Mouse (Mus musculus) bone marrow macrophage, adult 2 months (primary cell): ENCODE results near the gene Trmt1.

Source experiments
- CTCF ChIP-seq: IDR thresholded peaks from 2 replicates; pipeline ENCODE4 v1.5.1; 2012; ENCODE audit warnings: low read depth, mild to moderate bottlenecking, low read length, moderate library complexity
- POLR2A ChIP-seq: IDR thresholded peaks from 2 replicates; pipeline ENCODE4 v1.6.1; 2012; ENCODE audit warnings: mild to moderate bottlenecking, low read depth, low read length, borderline replicate concordance

GRCm38 (mm10) chr8:84743517-84744420, 57.7 kb downstream of the Trmt1 start:
- TF ChIP-seq CTCF (no peak), POLR2A (no peak)
